Mouse (Mus musculus): ENCODE measurements around the gene Kdm7a. TPM values are rescaled to one million over a fixed set of nuclear protein-coding genes. Genes with fewer than 3 reads are reported as not detected.
A peak's percentile ranks its signal among the peaks of the same experiment; 100 is the strongest.

Gene Kdm7a
- polyA plus RNA-seq, 1 experiment from 2014 or later, result 6.8 TPM

DNA sequence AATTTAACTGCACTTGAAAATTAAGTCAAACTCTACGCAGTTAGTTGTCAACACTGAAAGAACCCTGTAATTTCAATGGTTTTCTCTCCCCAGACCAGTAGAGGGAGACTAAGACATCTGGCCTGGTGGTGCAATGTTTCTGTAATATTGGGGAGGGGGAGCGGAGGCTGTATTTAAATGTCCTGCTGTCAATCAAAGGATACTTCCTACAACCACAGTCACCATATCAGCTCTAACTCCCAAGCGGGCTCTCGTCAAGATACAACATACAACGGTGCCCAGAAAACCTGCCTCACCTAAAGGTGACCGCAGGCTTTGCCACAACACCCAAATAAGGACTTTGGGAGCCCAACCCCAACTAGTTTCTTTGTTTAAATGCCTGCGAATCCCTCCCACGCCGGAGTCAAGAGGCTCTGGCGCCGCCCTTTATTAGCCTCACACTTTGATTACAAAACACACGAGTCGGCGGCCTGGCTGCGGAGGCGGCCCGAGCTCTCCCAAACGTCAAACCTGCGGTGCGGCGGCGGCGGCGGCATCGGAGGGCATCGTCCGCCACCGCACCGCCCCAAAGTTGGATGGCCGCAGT, 1.4 kb downstream of the Kdm7a start:
- Histone ChIP-seq H3K9ac (peak overlapping the region; percentile 80), H3K4me3 (peak overlapping the region; percentile 86), H3K27me3 (no peaks in the 10 kb centered on the region), H3K36me3 (no peaks in the 10 kb centered on the region), H3K4me2 (peak overlapping the region; percentile 81), H3K4me1 (0 out of 2 replicates have a peak, but pooled peaks cover 2% of the 10 kb centered on the region), H3K9me3 (no peaks in the 10 kb centered on the region), H3K27ac (peak overlapping the region; percentile 94)
- under 1% methylated on average over 30 of the region's 30 CpGs for WGBS
- peak; percentile 49 for ATAC-seq (ENCODE audit: borderline replicate concordance, extremely low read depth, low FRiP score, low TSS enrichment)

DNA sequence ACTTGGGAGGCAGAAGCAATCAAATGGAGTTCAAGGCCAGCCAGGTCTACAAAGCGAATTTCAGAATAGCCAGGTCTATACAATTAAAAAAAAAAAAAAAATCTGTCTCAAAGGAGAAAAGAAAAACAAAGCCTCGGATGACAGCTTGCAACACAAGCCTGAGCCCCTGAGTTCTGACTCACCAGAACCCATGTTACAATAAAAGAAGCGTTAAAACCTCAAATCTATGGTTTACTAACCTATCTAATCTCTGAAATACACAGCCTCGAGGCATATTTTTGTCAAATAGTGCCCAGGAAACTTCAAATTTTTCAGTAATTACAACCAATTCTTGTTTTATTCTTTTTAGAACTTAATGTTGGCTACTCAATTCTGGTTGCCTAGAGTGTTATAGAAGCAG, 2.1 kb downstream of the Kdm7a start:
- Histone ChIP-seq H3K27me3 (no peaks in the 10 kb centered on the region), H3K36me3 (no peaks in the 10 kb centered on the region), H3K4me1 (0 out of 2 replicates have a peak, but pooled peaks cover 2% of the 10 kb centered on the region), H3K9me3 (no peaks in the 10 kb centered on the region), H3K9ac (no peak overlapping the region), H3K4me3 (no peak overlapping the region), H3K4me2 (peak overlapping the region; percentile 81), H3K27ac (no peak overlapping the region)
- no peak for ATAC-seq (ENCODE audit: borderline replicate concordance, extremely low read depth, low FRiP score, low TSS enrichment)
- 55% methylated on average over 4 of the region's 4 CpGs for WGBS

DNA sequence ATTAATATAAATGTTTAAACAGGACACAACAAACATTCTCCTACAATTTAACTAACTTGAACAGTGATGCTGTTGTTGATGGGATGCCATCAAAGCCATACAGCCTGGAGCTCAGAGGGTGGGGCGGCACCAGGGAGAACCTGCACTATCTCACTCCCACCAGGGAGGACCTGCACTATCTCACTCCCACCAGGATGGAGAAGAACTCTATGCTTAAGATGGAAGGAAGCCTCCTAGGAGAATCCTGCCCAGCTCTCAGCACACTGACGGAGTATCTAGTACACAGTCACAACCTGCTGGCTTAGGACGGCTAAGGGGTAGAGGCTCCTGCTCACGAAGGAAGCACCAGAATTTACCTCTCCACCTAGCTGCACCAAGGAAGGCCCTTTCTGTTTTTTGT, 3.4 kb downstream of the Kdm7a start:
- no peak for ATAC-seq (ENCODE audit: borderline replicate concordance, extremely low read depth, low FRiP score, low TSS enrichment)
- Histone ChIP-seq H3K4me1 (0 out of 2 replicates have a peak, but pooled peaks cover 2% of the 10 kb centered on the region), H3K4me2 (no peak overlapping the region), H3K4me3 (no peak overlapping the region), H3K27ac (no peak overlapping the region), H3K36me3 (no peaks in the 10 kb centered on the region), H3K9ac (no peak overlapping the region), H3K27me3 (no peaks in the 10 kb centered on the region), H3K9me3 (no peaks in the 10 kb centered on the region)
- 86% methylated on average over 4 of the region's 4 CpGs for WGBS

DNA sequence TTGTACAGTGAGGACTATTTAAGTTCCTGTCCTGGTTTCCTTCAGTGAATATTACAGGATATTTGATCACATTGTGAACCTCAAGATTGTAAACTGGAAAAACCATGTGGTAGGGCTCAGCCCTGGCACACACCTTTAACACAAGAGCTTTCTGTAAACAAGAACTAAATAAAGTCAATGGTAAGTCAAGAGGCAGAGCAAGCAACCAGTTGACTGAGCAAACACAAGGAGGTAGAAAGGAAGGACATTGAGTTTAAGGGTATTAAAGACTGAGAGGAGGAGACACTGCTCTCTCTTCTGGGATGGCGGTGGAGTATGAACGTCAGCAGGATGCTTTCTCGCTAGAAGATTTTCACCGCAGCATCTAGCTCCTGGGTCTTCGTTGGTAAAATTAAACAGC, 13.6 kb downstream of the Kdm7a start:
- Histone ChIP-seq H3K9me3 (no peaks in the 10 kb centered on the region), H3K4me1 (no peaks in the 10 kb centered on the region), H3K27me3 (no peaks in the 10 kb centered on the region), H3K9ac (no peak overlapping the region), H3K27ac (no peak overlapping the region), H3K4me3 (no peak overlapping the region), H3K36me3 (no peaks in the 10 kb centered on the region), H3K4me2 (no peak overlapping the region)
- WGBS, result 58% methylated on average over 5 of the region's 5 CpGs
- ATAC-seq (ENCODE audit: borderline replicate concordance, extremely low read depth, low FRiP score, low TSS enrichment), result no peak

DNA sequence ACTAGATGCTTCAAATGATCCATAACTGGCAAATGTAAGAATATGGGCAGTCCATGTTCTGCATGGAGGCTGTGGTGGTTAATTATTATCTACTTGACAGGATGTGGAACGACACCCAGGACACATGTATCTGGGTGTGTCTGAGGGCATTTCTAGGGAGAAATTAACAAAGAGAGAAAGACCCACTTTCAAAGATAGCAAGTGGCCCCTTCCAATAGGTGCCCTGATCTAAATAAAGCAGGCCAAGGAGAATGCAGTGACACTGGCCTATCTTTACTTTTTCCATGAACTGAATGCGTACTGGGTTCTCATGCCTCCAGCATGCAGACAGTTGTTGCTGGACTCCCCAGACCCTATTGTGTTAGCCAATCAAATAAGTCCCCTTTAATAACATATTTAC, 15.1 kb downstream of the Kdm7a start:
- Histone ChIP-seq H3K4me3 (no peak overlapping the region), H3K9me3 (no peaks in the 10 kb centered on the region), H3K36me3 (no peaks in the 10 kb centered on the region), H3K4me2 (no peak overlapping the region), H3K27me3 (no peaks in the 10 kb centered on the region), H3K27ac (no peak overlapping the region), H3K9ac (no peak overlapping the region), H3K4me1 (no peaks in the 10 kb centered on the region)
- WGBS, result 67% methylated on average over 2 of the region's 2 CpGs
- no peak for ATAC-seq (ENCODE audit: borderline replicate concordance, extremely low read depth, low FRiP score, low TSS enrichment)

DNA sequence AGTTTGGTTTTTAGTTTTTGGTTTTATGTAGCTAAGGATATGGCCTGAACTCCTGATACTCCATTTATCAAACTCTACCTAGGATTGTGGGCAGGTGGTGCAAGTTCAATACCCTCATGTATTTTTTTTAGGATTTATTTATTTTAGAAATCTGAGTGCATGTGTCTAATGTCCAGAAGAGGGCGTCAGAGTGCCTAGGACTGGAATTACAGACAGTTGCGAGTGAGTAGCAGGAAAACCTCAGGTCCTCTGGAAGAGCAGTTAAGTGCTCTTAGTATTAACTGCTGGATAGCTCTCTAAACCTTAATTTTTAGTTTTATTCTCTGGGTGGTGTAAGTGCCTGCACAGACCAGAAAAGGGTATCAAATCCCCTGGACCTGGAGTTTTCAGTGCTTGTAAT, 19.4 kb downstream of the Kdm7a start:
- 24% methylated on average over 2 of the region's 2 CpGs for WGBS
- no peak overlapping the region for H3K9ac ChIP-seq

DNA sequence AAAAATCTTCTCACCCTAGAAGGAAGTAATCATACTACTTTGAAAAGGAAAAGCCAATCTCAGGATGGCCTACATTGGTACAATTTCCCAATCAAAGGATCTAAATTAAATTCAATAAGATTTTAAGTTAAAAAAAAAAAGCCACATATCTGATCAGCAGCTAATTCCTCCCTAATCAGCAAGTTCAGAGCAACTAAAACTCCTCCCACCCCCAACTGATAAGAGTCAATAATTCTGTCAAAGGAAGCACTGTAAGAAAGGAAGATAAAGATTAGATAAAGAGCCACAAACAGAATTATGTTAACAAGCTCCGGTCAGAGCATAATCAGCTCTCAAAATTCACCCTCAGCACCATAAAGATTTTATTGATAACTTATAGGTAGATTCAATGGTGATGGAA, 37.5 kb downstream of the Kdm7a start:
- H3K4me1 ChIP-seq, result no peaks in the 10 kb centered on the region
- ATAC-seq (ENCODE audit: borderline replicate concordance, extremely low read depth, low FRiP score, low TSS enrichment), result no peak
- no peaks in the 10 kb centered on the region for H3K9me3 ChIP-seq
- WGBS, result 64% methylated on average over 1 of the region's 1 CpGs
- peaks cover 11% of the 10 kb centered on the region; the same call in 1 of the 2 replicates for H3K36me3 ChIP-seq
- H3K27ac ChIP-seq, result no peak overlapping the region
- H3K27me3 ChIP-seq, result no peaks in the 10 kb centered on the region
- no peak overlapping the region for H3K4me3 ChIP-seq
- no peak overlapping the region for H3K4me2 ChIP-seq
- H3K9ac ChIP-seq, result no peak overlapping the region

More for the DNA sequence above, 19.4 kb downstream of the Kdm7a start:
- Histone ChIP-seq H3K4me3 (no peak overlapping the region), H3K4me2 (no peak overlapping the region), H3K4me1 (no peaks in the 10 kb centered on the region), H3K9me3 (no peaks in the 10 kb centered on the region), H3K36me3 (no peaks in the 10 kb centered on the region), H3K27ac (no peak overlapping the region), H3K27me3 (no peaks in the 10 kb centered on the region)
- ATAC-seq (ENCODE audit: borderline replicate concordance, extremely low read depth, low FRiP score, low TSS enrichment), result no peak

DNA sequence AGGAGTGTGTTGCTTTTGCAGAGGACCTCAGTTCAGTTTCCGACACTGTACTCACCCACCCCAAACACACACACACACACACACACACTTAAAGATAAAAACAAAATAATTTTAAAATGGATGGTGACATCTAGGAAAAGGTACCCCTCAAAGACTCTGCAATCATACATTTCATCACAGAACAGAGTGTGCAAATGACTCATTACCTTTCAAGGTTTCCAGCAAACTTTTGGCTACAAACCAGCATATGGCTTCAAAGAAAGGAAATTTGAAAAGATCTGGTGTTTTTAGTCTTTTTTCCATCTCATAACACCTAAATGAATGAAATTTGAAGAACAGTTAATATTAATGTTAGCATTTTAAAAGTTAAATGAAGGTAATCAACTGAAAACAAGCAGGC, 41.7 kb downstream of the Kdm7a start:
- Histone ChIP-seq H3K36me3 (peaks cover 20% of the 10 kb centered on the region), H3K9me3 (no peaks in the 10 kb centered on the region), H3K27me3 (no peaks in the 10 kb centered on the region), H3K4me3 (no peak overlapping the region), H3K27ac (no peak overlapping the region), H3K4me1 (no peaks in the 10 kb centered on the region), H3K4me2 (no peak overlapping the region), H3K9ac (no peak overlapping the region)
- 81% methylated on average over 1 of the region's 1 CpGs for WGBS
- no peak for ATAC-seq (ENCODE audit: borderline replicate concordance, extremely low read depth, low FRiP score, low TSS enrichment)

DNA sequence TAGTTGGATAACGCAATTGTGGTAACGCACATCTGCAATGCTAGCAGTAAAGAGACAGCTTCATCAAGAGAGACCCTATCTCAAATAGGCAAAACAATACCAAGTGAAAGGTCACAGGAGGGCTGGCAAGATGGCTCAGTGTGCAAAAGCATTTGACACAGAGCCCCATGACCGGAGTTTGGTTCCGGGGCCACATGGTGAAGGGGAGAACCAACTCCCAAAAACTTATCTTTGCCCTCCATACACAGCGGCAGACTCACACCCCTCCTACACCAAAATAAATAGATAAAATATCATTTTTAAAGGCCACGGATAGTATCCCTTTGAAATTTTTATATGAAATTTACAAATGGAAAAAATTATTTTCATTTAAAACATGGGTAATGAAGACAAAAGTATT, 44.6 kb downstream of the Kdm7a start:
- peaks cover 20% of the 10 kb centered on the region for H3K36me3 ChIP-seq
- no peaks in the 10 kb centered on the region for H3K9me3 ChIP-seq
- ATAC-seq (ENCODE audit: borderline replicate concordance, extremely low read depth, low FRiP score, low TSS enrichment), result no peak

DNA sequence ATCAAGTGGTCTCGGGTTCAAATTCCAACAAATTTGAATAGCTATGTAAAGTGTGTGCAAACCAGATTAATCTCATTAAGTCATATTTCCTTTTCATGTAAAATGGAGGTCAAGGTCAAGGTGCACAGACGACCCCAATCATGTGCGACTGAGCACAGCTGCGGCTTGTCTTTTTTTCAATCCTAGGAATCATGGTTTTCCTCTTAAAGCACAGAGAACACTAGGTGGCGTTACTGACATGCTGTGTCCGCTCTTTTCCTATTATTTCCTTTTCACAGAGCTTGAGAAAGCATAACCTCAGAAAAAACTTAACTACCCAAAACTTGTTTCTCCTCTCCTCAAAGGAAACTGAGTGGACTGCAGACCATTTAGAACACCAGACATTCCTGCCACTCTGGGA, 60.5 kb downstream of the Kdm7a start:
- Histone ChIP-seq H3K4me1 (no peaks in the 10 kb centered on the region), H3K36me3 (peaks cover 52% of the 10 kb centered on the region)

More for the DNA sequence above, 44.6 kb downstream of the Kdm7a start:
- no peak overlapping the region for H3K27ac ChIP-seq
- no peak overlapping the region for H3K4me2 ChIP-seq
- no peaks in the 10 kb centered on the region for H3K4me1 ChIP-seq
- no peaks in the 10 kb centered on the region for H3K27me3 ChIP-seq
- WGBS, result 88% methylated on average over 6 of the region's 6 CpGs
- H3K4me3 ChIP-seq, result no peak overlapping the region
- H3K9ac ChIP-seq, result no peak overlapping the region

DNA sequence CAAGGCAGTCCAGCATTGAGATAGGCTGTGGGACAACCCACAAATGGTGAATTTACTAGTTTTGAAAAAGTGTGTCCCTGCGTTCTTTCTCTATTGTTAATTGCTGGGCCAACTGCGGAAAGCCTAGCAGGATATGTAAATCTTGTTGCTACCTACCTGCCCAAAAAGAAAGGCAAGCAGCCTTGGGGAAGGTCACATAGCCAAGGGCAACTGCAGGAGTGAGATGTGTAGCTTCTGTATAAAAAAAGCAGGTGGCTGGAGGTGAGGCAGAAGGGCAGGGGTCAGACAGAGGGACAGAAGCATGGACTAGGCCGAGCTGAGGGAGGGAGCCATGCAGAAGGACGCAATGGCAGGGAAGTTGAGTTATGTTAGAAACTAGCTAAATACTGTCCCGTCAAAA, 74.0 kb downstream of the Kdm7a start:
- Histone ChIP-seq H3K4me3 (no peak overlapping the region), H3K36me3 (peaks cover 12% of the 10 kb centered on the region; the same call in 1 of the 2 replicates), H3K4me2 (no peak overlapping the region), H3K9ac (no peak overlapping the region), H3K4me1 (no peaks in the 10 kb centered on the region), H3K27ac (no peak overlapping the region), H3K9me3 (no peaks in the 10 kb centered on the region; the same call in 1 of the 2 replicates), H3K27me3 (no peaks in the 10 kb centered on the region)
- WGBS, result 64% methylated on average over 5 of the region's 5 CpGs
- no peak for ATAC-seq (ENCODE audit: borderline replicate concordance, extremely low read depth, low FRiP score, low TSS enrichment)

More for the DNA sequence above, 60.5 kb downstream of the Kdm7a start:
- H3K4me3 ChIP-seq, result no peak overlapping the region
- no peak overlapping the region for H3K4me2 ChIP-seq
- H3K9ac ChIP-seq, result no peak overlapping the region
- ATAC-seq (ENCODE audit: borderline replicate concordance, extremely low read depth, low FRiP score, low TSS enrichment), result no peak
- 57% methylated on average over 6 of the region's 6 CpGs for WGBS
- no peaks in the 10 kb centered on the region for H3K27me3 ChIP-seq
- no peaks in the 10 kb centered on the region for H3K9me3 ChIP-seq
- no peak overlapping the region for H3K27ac ChIP-seq

DNA sequence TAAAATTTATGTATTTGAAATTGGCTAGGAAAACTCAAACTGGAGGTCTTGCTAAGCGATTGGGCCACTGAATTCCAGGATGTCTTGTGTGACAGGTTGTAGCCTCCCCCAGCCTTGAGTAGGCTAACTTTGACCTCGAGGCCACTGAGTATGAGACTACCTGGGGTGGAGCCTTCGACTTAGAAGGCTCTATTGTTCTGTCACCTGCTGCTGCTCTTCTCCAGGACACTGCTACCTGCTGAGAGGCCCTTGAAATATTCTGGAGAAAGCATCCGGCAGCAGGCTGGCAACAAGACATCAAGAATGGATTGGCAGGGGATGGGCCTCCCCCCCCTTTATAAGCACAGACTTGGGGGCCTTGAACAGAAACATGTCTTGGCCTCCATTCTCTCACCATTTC, 75.1 kb downstream of the Kdm7a start:
- Histone ChIP-seq H3K27me3 (no peaks in the 10 kb centered on the region), H3K27ac (no peak overlapping the region), H3K4me3 (no peak overlapping the region), H3K4me2 (no peak overlapping the region), H3K9me3 (no peaks in the 10 kb centered on the region; the same call in 1 of the 2 replicates), H3K4me1 (no peaks in the 10 kb centered on the region), H3K36me3 (peaks cover 12% of the 10 kb centered on the region; the same call in 1 of the 2 replicates), H3K9ac (no peak overlapping the region)
- 38% methylated on average over 4 of the region's 4 CpGs for WGBS
- ATAC-seq (ENCODE audit: borderline replicate concordance, extremely low read depth, low FRiP score, low TSS enrichment), result no peak

DNA sequence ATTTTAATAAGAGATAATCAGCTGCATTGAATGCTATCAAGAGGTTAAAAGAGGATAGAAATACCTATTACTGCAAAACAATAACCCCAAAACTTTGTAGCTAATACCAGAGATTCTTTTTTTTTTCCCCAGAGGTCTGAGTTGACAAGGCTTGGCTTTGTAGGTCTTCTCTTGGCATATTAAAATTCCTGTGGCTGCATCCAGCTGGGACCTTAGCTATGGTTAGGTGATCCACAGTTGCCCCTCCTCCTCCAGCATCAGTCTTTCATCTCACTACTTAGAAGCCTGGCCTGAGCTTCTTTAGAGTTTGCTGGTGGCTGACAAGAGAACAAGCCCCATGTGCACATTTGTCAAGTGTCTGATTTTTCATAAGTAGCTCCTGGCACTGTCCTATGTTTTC, 81.9 kb downstream of the Kdm7a start:
- H3K27me3 ChIP-seq, result no peaks in the 10 kb centered on the region
- no peak overlapping the region for H3K27ac ChIP-seq
- ATAC-seq (ENCODE audit: borderline replicate concordance, extremely low read depth, low FRiP score, low TSS enrichment), result no peak
- no peak overlapping the region for H3K9ac ChIP-seq
- no peak overlapping the region for H3K4me2 ChIP-seq
- H3K36me3 ChIP-seq, result no peaks in the 10 kb centered on the region
- no peaks in the 10 kb centered on the region; the same call in 1 of the 2 replicates for H3K9me3 ChIP-seq
- H3K4me3 ChIP-seq, result no peak overlapping the region
- H3K4me1 ChIP-seq, result no peaks in the 10 kb centered on the region

All from lung, embryonic 15.5 days (tissue).